Mouse (Mus musculus) urinary bladder, postnatal 4 days (tissue): Measurements from ENCODE around the gene Myl6b.
"Not testable (repeated sequence)": the region's sequence is repeated elsewhere in the genome, so short reads cannot be mapped to it uniquely, and the experiment has no call there.

Source experiments
- DNase-seq, 2 experiments: peaks; one replicate each; pipeline ENCODE4 v3.0.0; 2021 to 2022; ENCODE audit warnings: low spot score in 2 of 2

Myl6b gene

GRCm38 (mm10) chr10:128493695-128494666 lies 4.5 kb downstream of the Myl6b start, which contains the start of gene Myl6:
Gene Myl6, minus strand, starts transcription at chr10:128494145.
- peak; percentile 97 to 99 for DNase-seq

GRCm38 (mm10) chr10:128493319-128493694 lies 5.2 kb downstream of the Myl6b start:
- no peak for DNase-seq

GRCm38 (mm10) chr10:128492633-128493311 lies 5.7 kb downstream of the Myl6b start:
- DNase-seq: peak in 1 of 2 experiments; percentile 69

- DNase-seq: not testable (repeated sequence)
These were observed 6.4 kb downstream of the Myl6b start for GRCm38 (mm10) chr10:128492051-128492450.

GRCm38 (mm10) chr10:128491495-128491894 lies 7.0 kb downstream of the Myl6b start:
- no peak for DNase-seq

- DNase-seq: no peak
These were observed 7.6 kb downstream of the Myl6b start for GRCm38 (mm10) chr10:128490912-128491311.

- DNase-seq: no peak
These were observed 8.3 kb downstream of the Myl6b start for GRCm38 (mm10) chr10:128490232-128490631.

GRCm38 (mm10) chr10:128489785-128490184 lies 8.7 kb downstream of the Myl6b start:
- DNase-seq: no peak

GRCm38 (mm10) chr10:128489380-128489779 lies 9.1 kb downstream of the Myl6b start:
- DNase-seq: no peak

- no peak for DNase-seq
These were observed 9.7 kb downstream of the Myl6b start for GRCm38 (mm10) chr10:128488776-128489175.

- no peak for DNase-seq
These were observed 10.4 kb downstream of the Myl6b start for GRCm38 (mm10) chr10:128487861-128488712.

GRCm38 (mm10) chr10:128486370-128486769 lies 12.1 kb downstream of the Myl6b start:
- DNase-seq: no peak

- DNase-seq: no peak
These were observed 24.1 kb downstream of the Myl6b start for GRCm38 (mm10) chr10:128474366-128474765.

GRCm38 (mm10) chr10:128460270-128460630 lies 38.2 kb downstream of the Myl6b start:
- DNase-seq: no peak

- peak in 1 of 2 experiments; percentile 39 for DNase-seq
These were observed 38.8 kb downstream of the Myl6b start for GRCm38 (mm10) chr10:128459409-128460269.

GRCm38 (mm10) chr10:128458719-128459408 lies 39.6 kb downstream of the Myl6b start, which contains the start of gene Smarcc2:
Gene Smarcc2, plus strand, starts transcription at chr10:128459248.
- DNase-seq: peak; percentile 85 to 86

GRCm38 (mm10) chr10:128458348-128458718 lies 40.2 kb downstream of the Myl6b start:
- peak; percentile 84 to 95 for DNase-seq

- DNase-seq: no peak
These were observed 40.8 kb downstream of the Myl6b start for GRCm38 (mm10) chr10:128457676-128458075.

GRCm38 (mm10) chr10:128455280-128455679 lies 43.2 kb downstream of the Myl6b start:
- DNase-seq: peak; percentile 38 to 75

GRCm38 (mm10) chr10:128454471-128454870 lies 44.0 kb downstream of the Myl6b start:
- DNase-seq: no peak
